Mouse (Mus musculus) midbrain, postnatal 0 days (tissue): ENCODE data around the gene Ptprn2. TPM values are rescaled to one million over a fixed set of nuclear protein-coding genes. Genes with fewer than 3 reads are reported as not detected.
A peak's percentile ranks its signal among the peaks of the same experiment; 100 is the strongest.

Source experiments
- ATAC-seq: fragments of 200-750 bp; cut with Nextera tagmentation; 2 replicates; pipeline ENCODE4 v1.8.0; 2017; ENCODE audit warnings: moderate number of reproducible peaks, mild to moderate bottlenecking, moderate TSS enrichment, moderate library complexity; ENCODE audit not compliant: low FRiP score
- DNase-seq: peaks from one replicate; pipeline ENCODE4 v3.0.0-alpha.2; 2015; ENCODE audit warnings: low spot score
- H3K27ac ChIP-seq: fragments of 300-500 bp; sonication (generic); 2 replicates; pipeline ENCODE4 v1.5.1; 2014; ENCODE audit warnings: low read depth, mild to moderate bottlenecking, low read length, mixed read lengths
- H3K27me3 ChIP-seq: fragments of 300-500 bp; sonication (generic); 2 replicates; pipeline ENCODE4 v1.6.1; 2014; ENCODE audit warnings: low read length, control low read depth, mixed read lengths; ENCODE audit not compliant: insufficient read depth
- H3K36me3 ChIP-seq: fragments of 300-500 bp; sonication (generic); 2 replicates; pipeline ENCODE4 v1.6.1; 2014; ENCODE audit warnings: low read length, control low read depth, mixed read lengths; ENCODE audit not compliant: insufficient read depth
- H3K4me1 ChIP-seq: fragments of 300-500 bp; sonication (generic); 2 replicates; pipeline ENCODE4 v1.6.1; 2014; ENCODE audit warnings: mild to moderate bottlenecking, control low read depth, antibody characterized with exemption, low read length, mixed read lengths; ENCODE audit not compliant: insufficient read depth
- H3K4me2 ChIP-seq: fragments of 300-500 bp; sonication (generic); 2 replicates; pipeline ENCODE4 v1.6.1; 2014; ENCODE audit warnings: low read depth, mild to moderate bottlenecking, low read length, mixed read lengths; ENCODE audit not compliant: poor library complexity, severe bottlenecking
- H3K4me3 ChIP-seq: fragments of 300-500 bp; sonication (generic); 2 replicates; pipeline ENCODE4 v1.5.1; 2014; ENCODE audit warnings: low read depth, mild to moderate bottlenecking, low read length, moderate library complexity
- H3K9ac ChIP-seq: fragments of 300-500 bp; sonication (generic); replicated peaks from 2 replicates; pipeline ENCODE4 v1.6.1; 2014; ENCODE audit warnings: mild to moderate bottlenecking, low read length, moderate library complexity, mixed read lengths; ENCODE audit not compliant: poor library complexity, severe bottlenecking
- H3K9me3 ChIP-seq: fragments of 300-500 bp; sonication (generic); 2 replicates; pipeline ENCODE4 v1.6.1; 2016; ENCODE audit warnings: low read length, control low read depth
- CTCF ChIP-seq: IDR thresholded peaks from 2 replicates; pipeline ENCODE4 v1.5.1; 2016; ENCODE audit warnings: antibody characterized with exemption, mild to moderate bottlenecking
- WGBS: fragments of 180-500 bp; shearing (Covaris S2); extraction: QIAGEN DNeasy Blood & Tissue Kit; methylation state at CpG from one replicate; pipeline ENCODE4 v1.1.7; 2014; 5-methylcytosine and 5-hydroxymethylcytosine counted together
- polyA plus RNA-seq: library from polyadenylated mRNA; unstranded; fragments of >200 nt; fragmentation: Nextera tagmentation; extraction: Ambion mirVana; gene quantifications from 2 replicates; pipeline ENCODE4 v1.2.1, GENCODE M21; 2015
- total RNA-seq: library from RNA; depleted of rRNA; stranded (reverse); fragments of >200 nt; gene quantifications from 2 replicates; pipeline ENCODE4 v1.2.3, GENCODE M21; 2014

Ptprn2 gene
- total and polyA plus RNA-seq, 2 experiments from 2014 or later = 22.2 to 110 TPM

- WGBS = 41% methylated on average over 4 of the region's 4 CpGs
- ATAC-seq (peak; percentile 17; the same call in 1 of the 2 replicates), DNase-seq (no peak)
- Histone ChIP-seq H3K4me3 (no peak overlapping the region), H3K36me3 (no peaks in the 10 kb centered on the region), H3K9me3 (no peaks in the 10 kb centered on the region), H3K4me1 (peaks cover 8% of the 10 kb centered on the region; the same call in 1 of the 2 replicates), H3K4me2 (no peak overlapping the region), H3K27ac (peak overlapping the region; percentile 39), H3K27me3 (no peaks in the 10 kb centered on the region), H3K9ac (no peak overlapping the region)
- TF ChIP-seq CTCF = peak; percentile 30
Measured at GRCm38 (mm10) chr12:116642191-116642549, 156.7 kb downstream of the Ptprn2 start.

DNA sequence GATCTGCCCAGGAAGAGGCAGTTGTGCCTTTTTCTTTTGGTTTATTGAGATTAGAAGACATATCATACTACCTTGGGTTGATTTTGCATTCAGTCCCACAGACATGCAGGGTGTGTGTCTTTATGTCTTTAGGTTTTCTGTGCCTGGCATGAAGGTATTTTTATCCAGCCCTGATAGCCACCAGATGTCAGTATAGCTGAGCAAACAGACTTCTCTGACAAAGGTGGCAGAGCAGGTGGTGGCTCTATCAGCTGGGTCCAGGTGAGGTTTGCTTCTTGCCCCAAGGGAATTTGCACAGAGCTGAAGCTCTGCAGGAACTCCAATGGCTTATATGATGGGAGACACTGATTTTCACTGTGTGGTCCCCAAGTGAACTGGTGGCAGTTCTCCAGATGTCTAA lies 161.3 kb downstream of the Ptprn2 start:
- 0 out of 2 replicates have a peak overlapping the region, but pooled peaks have one; percentile 13 for H3K9ac ChIP-seq
- no peak for ATAC-seq
- H3K4me2 ChIP-seq = no peak overlapping the region
- DNase-seq = peak; percentile 61
- peak; percentile 84 for TF ChIP-seq CTCF
- no peaks in the 10 kb centered on the region for H3K36me3 ChIP-seq
- H3K27ac ChIP-seq = no peak overlapping the region
- no peaks in the 10 kb centered on the region for H3K27me3 ChIP-seq
- peaks cover 2% of the 10 kb centered on the region; the same call in 1 of the 2 replicates for H3K4me1 ChIP-seq
- H3K9me3 ChIP-seq = no peaks in the 10 kb centered on the region
- no peak overlapping the region for H3K4me3 ChIP-seq

DNA sequence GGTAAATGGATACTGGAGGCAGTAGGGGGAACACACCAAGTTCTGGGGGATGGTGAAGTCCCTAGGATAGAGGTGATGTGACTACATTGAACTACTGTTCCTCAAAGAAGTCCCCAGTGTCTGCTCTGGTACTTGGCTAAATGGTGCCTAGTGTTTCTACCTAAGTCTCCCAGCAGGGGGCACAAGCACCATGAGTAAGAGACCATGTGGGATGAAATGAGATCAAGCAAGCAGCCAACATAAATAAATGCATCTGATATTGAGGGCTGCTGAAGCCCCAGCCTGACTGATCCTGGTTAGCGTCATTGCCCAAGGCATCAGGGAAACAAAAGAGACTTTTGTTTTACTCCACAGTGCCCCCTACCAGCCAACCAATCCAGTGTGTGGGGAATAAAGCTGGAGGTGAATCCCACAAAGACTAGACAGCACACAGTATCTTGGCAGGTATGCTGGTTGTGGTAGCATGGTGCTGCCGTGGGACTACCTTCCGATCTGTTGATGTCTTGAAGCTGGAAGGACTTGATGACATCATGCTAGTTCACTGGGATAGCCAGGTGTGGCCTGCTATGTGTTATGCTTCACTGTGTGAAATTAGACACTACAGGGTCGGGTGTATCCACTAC lies 163.2 kb downstream of the Ptprn2 start:
- Histone ChIP-seq H3K9ac (no peak overlapping the region), H3K9me3 (no peaks in the 10 kb centered on the region), H3K4me3 (no peak overlapping the region), H3K27ac (0 out of 2 replicates have a peak overlapping the region, but pooled peaks have one; percentile 12), H3K27me3 (no peaks in the 10 kb centered on the region), H3K36me3 (no peaks in the 10 kb centered on the region), H3K4me2 (no peak overlapping the region), H3K4me1 (no peaks in the 10 kb centered on the region)
- DNase-seq = peak; percentile 84
- peak; percentile 66 for ATAC-seq
- peak; percentile 90 for TF ChIP-seq CTCF
- 52% methylated on average over 4 of the region's 4 CpGs for WGBS

DNA sequence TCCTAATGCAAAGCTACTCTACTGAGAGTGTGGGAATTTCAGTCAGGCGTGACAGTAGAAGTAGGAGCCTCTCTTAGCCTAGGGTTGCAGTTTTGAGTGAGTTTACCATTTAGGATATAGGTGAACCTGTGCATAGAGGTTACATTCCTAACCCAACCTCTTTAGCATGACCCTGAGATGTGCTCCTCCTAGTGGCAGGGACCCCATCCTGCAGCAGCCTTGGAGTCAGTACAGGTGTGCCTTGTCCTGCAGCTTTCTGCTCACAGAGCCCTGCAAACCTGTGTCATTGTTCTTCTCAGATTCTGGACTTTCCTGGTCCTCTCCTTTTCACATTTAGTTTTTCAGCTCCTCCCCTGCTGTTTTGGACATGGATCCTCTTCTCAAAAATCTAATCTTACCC lies 168.2 kb downstream of the Ptprn2 start:
- H3K4me1 ChIP-seq = no peaks in the 10 kb centered on the region
- H3K27ac ChIP-seq = no peak overlapping the region
- H3K9me3 ChIP-seq = no peaks in the 10 kb centered on the region
- no peaks in the 10 kb centered on the region for H3K36me3 ChIP-seq
- 85% methylated on average over 1 of the region's 1 CpGs for WGBS
- DNase-seq (no peak), ATAC-seq (no peak)
- H3K9ac ChIP-seq = no peak overlapping the region
- peak; percentile 32 for TF ChIP-seq CTCF
- H3K27me3 ChIP-seq = no peaks in the 10 kb centered on the region
- H3K4me2 ChIP-seq = no peak overlapping the region
- H3K4me3 ChIP-seq = no peak overlapping the region

- no peak for ATAC-seq
- WGBS = 9% methylated on average over 7 of the region's 7 CpGs
Measured at GRCm38 (mm10) chr12:116660076-116660475, 174.6 kb downstream of the Ptprn2 start.

GRCm38 (mm10) chr12:116661018-116661417 lies 175.5 kb downstream of the Ptprn2 start:
- Histone ChIP-seq H3K9me3 (no peaks in the 10 kb centered on the region), H3K27me3 (no peaks in the 10 kb centered on the region), H3K36me3 (no peaks in the 10 kb centered on the region), H3K27ac (no peak overlapping the region), H3K9ac (no peak overlapping the region), H3K4me2 (no peak overlapping the region), H3K4me1 (peaks cover 7% of the 10 kb centered on the region; the same call in 1 of the 2 replicates), H3K4me3 (no peak overlapping the region)
- ATAC-seq = no peak
- TF ChIP-seq CTCF = no peak
- WGBS = 85% methylated on average over 4 of the region's 4 CpGs
- no peak for DNase-seq

More at GRCm38 (mm10) chr12:116660076-116660475, 174.6 kb downstream of the Ptprn2 start:
- H3K4me2 ChIP-seq = no peak overlapping the region
- H3K27me3 ChIP-seq = no peaks in the 10 kb centered on the region
- no peaks in the 10 kb centered on the region for H3K36me3 ChIP-seq
- peaks cover 7% of the 10 kb centered on the region; the same call in 1 of the 2 replicates for H3K4me1 ChIP-seq
- H3K27ac ChIP-seq = peak overlapping the region; percentile 55; the same call in 1 of the 2 replicates
- TF ChIP-seq CTCF = no peak
- peak; percentile 28 for DNase-seq
- no peak overlapping the region for H3K9ac ChIP-seq
- H3K9me3 ChIP-seq = no peaks in the 10 kb centered on the region
- H3K4me3 ChIP-seq = no peak overlapping the region
